Mouse (Mus musculus) cerebellum, postnatal 10 days (tissue): ENCODE measurements at regions not wholly inside any gene's neighbourhood (a gene's known extent, or its start where the extent isn't known, plus 50 kb on each side); places are given as distances from the start of the nearest gene placed in this dataset.

ENCODE experiments used
- DNase-seq, 2 experiments: peaks; one replicate each; pipeline ENCODE4 v3.0.0; 2021; ENCODE audit warnings: mixed read lengths in 2 of 2

DNA sequence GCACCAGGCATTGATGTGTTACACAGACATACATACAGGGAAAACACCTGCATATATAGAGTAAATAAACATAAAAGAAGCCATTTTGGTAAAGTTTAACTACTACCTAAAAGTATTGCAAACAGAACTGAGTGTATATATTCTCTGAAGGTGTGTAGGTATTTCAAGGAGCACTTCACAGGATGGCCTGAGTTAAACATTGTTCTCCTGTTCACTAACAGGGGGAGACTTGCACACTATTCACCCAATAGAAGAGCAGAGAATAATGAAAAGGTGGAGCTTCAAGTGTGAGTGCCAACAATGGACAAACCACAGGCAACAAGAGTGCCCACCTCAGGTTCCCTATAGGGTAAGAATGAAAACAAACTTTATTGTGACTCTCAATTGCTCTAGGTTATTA is 347.7 kb downstream of the Oca2 start:
- no peak for DNase-seq

DNA sequence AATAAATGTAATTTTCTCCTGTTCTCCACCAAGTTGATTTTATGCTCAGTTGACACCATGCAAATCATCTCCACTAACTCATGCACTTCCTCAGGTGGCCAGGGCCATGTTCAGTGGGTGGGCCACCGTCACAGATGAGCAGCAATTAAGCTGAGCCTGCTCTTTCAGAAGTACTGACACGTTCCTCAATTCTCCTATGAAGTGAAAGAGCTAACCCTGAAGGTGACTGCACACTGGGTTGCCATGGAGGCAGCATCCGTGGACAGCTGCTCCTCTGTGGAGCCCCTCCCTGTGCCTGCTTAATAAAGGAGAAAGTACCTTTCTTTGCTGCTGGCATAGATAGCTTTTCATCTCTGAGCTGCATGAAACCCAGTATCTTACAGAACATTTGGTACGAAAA is 351.3 kb downstream of the Oca2 start:
- DNase-seq = peak; percentile 14 to 35

DNA sequence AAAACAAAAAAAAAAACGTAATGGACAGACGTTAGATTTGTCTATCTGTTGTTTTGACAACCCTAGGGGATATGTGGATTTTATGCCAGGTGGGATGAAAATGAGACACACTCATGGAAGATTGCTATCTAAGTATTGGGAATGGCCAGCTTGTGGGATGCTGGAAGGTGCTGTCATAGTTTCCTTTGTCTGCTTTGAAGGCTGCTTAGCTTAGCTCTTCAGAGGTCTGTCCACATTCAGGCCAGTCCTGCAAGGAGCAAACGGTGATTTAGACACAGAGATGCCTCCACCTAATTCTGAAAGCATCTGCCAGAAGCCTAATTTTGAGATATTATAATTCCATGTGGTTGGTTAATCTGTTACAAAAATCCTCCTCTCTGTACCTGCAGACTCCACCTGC is 351.8 kb downstream of the Oca2 start:
- peak in 1 of 2 experiments; percentile 2 for DNase-seq

DNA sequence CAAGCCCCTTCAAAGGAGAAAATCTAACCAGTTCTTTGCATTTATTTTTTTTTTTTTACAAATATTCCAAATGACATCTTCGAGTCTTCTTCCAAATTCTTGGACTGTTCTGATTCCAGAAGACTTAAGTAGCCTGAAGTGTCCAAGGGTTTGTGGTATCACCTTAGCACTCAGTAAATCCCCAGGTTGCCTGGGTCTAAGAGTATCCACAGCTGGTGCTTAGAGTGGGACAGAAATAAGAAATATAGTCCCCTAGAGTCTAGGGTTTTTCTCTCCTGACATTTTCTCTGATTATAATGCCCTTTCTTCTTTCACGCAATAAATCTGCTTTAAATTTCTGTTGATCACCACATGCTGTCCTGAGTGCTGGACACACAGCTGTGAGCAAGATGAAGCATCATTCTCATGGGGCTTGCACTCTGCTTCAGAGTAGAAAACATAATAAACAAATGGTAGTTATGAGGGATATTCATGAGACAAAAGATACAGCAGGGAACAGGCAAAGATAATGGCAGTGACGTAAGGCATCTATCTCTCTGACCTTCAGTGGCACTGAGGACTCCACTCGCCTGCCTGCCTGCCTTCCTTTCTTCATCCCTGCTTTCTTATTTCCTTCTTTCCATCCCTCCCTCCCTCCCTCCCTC is 358.5 kb downstream of the Oca2 start:
- DNase-seq = no peak
